Mouse (Mus musculus) heart, adult 2 months (tissue): ENCODE data around the gene Epas1. TPM values are rescaled to one million over a fixed set of nuclear protein-coding genes. Genes with fewer than 3 reads are reported as not detected.

Experiments
- DNase-seq, 2 experiments: peaks; one replicate each; pipeline ENCODE4 v3.0.0; 2021
- H3K27ac ChIP-seq: fragments of 200-600 bp; 2 replicates; pipeline ENCODE4 v1.8.1; 2022
- H3K27me3 ChIP-seq: fragments of 200-500 bp; 2 replicates; pipeline ENCODE4 v1.6.1; 2012; ENCODE audit warnings: mild to moderate bottlenecking, low read length, inconsistent platforms, mixed read lengths; ENCODE audit not compliant: control insufficient read depth, insufficient read depth
- H3K36me3 ChIP-seq: fragments of 200-500 bp; 2 replicates; pipeline ENCODE4 v1.6.1; 2012; ENCODE audit warnings: low read length, inconsistent platforms; ENCODE audit not compliant: control insufficient read depth, insufficient read depth
- H3K4me1 ChIP-seq: fragments of 200-500 bp; 2 replicates; pipeline ENCODE4 v1.6.1; 2011; ENCODE audit warnings: low read length; ENCODE audit not compliant: control insufficient read depth, insufficient read depth
- H3K4me3 ChIP-seq: fragments of 200-600 bp; 2 replicates; pipeline ENCODE4 v1.8.1; 2022
- H3K79me2 ChIP-seq: fragments of 200-500 bp; replicated peaks from 2 replicates; pipeline ENCODE4 v1.6.1; 2012; ENCODE audit warnings: mild to moderate bottlenecking, inconsistent platforms, low read length, moderate library complexity, mixed read lengths; ENCODE audit not compliant: control insufficient read depth, insufficient read depth
- H3K9ac ChIP-seq: fragments of 200-500 bp; 2 replicates; pipeline ENCODE4 v1.6.1; 2012; ENCODE audit warnings: low read depth, mild to moderate bottlenecking, control low read depth, inconsistent platforms, low read length, mixed read lengths
- CTCF ChIP-seq: fragments of 200-600 bp; IDR thresholded peaks from 2 replicates; pipeline ENCODE4 v1.8.1; 2022; ENCODE audit warnings: antibody characterized with exemption, mild to moderate bottlenecking, moderate library complexity
- EP300 ChIP-seq: fragments of 200-500 bp; IDR thresholded peaks from 2 replicates; pipeline ENCODE4 v1.6.1; 2011; ENCODE audit warnings: low read depth, low read length, control low read depth; ENCODE audit not compliant: insufficient read depth
- POLR2A ChIP-seq: fragments of 200-500 bp; IDR thresholded peaks from 2 replicates; pipeline ENCODE4 v1.6.1; 2011; ENCODE audit warnings: mild to moderate bottlenecking, low read depth, low read length, control low read depth; ENCODE audit not compliant: insufficient read depth
- WGBS: fragments of 180-500 bp; shearing (Covaris S2); methylation state at CpG from one replicate; pipeline ENCODE4 v1.1.7; 2018; 5-methylcytosine and 5-hydroxymethylcytosine counted together
- intact Hi-C: fragments of 180-260 bp; cut with DNase I; formaldehyde crosslinking; loops from one replicate; pipeline ENCODE4 v1.15.1; 2025
- polyA plus RNA-seq: library from polyadenylated mRNA; depleted of rRNA; stranded (reverse); fragments of >200 nt; gene quantifications from 2 replicates; pipeline ENCODE4 v1.2.3, GENCODE M21; 2012
- total RNA-seq, 2 experiments: library from RNA; stranded (reverse); gene quantifications; 2 replicates each; pipeline ENCODE4 v1.2.3; 2021

Gene Epas1
- total and polyA plus RNA-seq, 3 experiments: 119 to 277 (median 244) TPM

- Histone ChIP-seq H3K4me1 (peaks cover 1% of the 10 kb centered on the region; the same call in 1 of the 2 replicates), H3K4me3 (peak overlapping the region; percentile 11; the same call in 1 of the 2 replicates), H3K9ac (no peak overlapping the region), H3K79me2 (no peaks in the 10 kb centered on the region), H3K36me3 (no peaks in the 10 kb centered on the region), H3K27me3 (no peaks in the 10 kb centered on the region), H3K27ac (peak overlapping the region; percentile 70)
- DNase-seq: peak; percentile 30 to 48
- 39% methylated on average over 6 of the region's 6 CpGs for WGBS
- TF ChIP-seq EP300: no peak
- no peak for TF ChIP-seq POLR2A
- peak; percentile 16 for TF ChIP-seq CTCF
- intact Hi-C loops: loop anchor here (2.0 kb wide), 1 partner anchor 74 kb away; no protein-coding TSS in a partner anchor
Observed at GRCm38 (mm10) chr17:86744943-86745342, 8.6 kb upstream of the Epas1 start.

GRCm38 (mm10) chr17:86751373-86751871, 2.1 kb upstream of the Epas1 start:
- no peak overlapping the region for H3K4me3 ChIP-seq
- peaks cover 3% of the 10 kb centered on the region for H3K4me1 ChIP-seq
- WGBS: 94% methylated on average over 10 of the region's 10 CpGs
- no peak overlapping the region for H3K9ac ChIP-seq
- no peak overlapping the region for H3K27ac ChIP-seq
- no peak for DNase-seq
- H3K27me3 ChIP-seq: no peaks in the 10 kb centered on the region
- H3K79me2 ChIP-seq: no peaks in the 10 kb centered on the region; the same call in 1 of the 2 replicates
- H3K36me3 ChIP-seq: peaks cover under 1% of the 10 kb centered on the region; the same call in 1 of the 2 replicates
- intact Hi-C loops: loop anchor here (2.0 to 5.0 kb wide), 4 partner anchors 17 to 159 kb away; no protein-coding TSS in a partner anchor
- no peak for TF ChIP-seq POLR2A

GRCm38 (mm10) chr17:86753931-86754805, 668 bp downstream of the Epas1 start:
- peak overlapping the region; percentile 98 for H3K27ac ChIP-seq
- H3K4me3 ChIP-seq: peak overlapping the region; percentile 63
- H3K27me3 ChIP-seq: no peaks in the 10 kb centered on the region
- H3K4me1 ChIP-seq: peaks cover 4% of the 10 kb centered on the region
- intact Hi-C loops: loop anchor here (1.0 to 5.0 kb wide), 7 partner anchors 42 to 255 kb away; no protein-coding TSS in a partner anchor
- WGBS: under 1% methylated on average over 55 of the region's 55 CpGs
- TF ChIP-seq EP300: no peak; the same call in 1 of the 2 replicates
- no peak for TF ChIP-seq CTCF
- no peak; the same call in none of the 2 replicates for TF ChIP-seq POLR2A
- peaks cover 10% of the 10 kb centered on the region for H3K36me3 ChIP-seq
- peak overlapping the region; percentile 90 for H3K9ac ChIP-seq
- DNase-seq: peak; percentile 82 to 84
- H3K79me2 ChIP-seq: no peaks in the 10 kb centered on the region; the same call in 1 of the 2 replicates

- no peaks in the 10 kb centered on the region; the same call in 1 of the 2 replicates for H3K79me2 ChIP-seq
- peaks cover 14% of the 10 kb centered on the region for H3K36me3 ChIP-seq
- DNase-seq: peak; percentile 77 to 81
- H3K27me3 ChIP-seq: no peaks in the 10 kb centered on the region
- intact Hi-C loops: loop anchor here (2.0 to 5.0 kb wide), 4 partner anchors 43 to 256 kb away; no protein-coding TSS in a partner anchor
- TF ChIP-seq CTCF: no peak
- TF ChIP-seq EP300: no peak
- TF ChIP-seq POLR2A: no peak
- H3K4me3 ChIP-seq: peak overlapping the region; percentile 63
- peak overlapping the region; percentile 90 for H3K9ac ChIP-seq
- 2% methylated on average over 52 of the region's 52 CpGs for WGBS
- peaks cover 7% of the 10 kb centered on the region for H3K4me1 ChIP-seq
- peak overlapping the region; percentile 98 for H3K27ac ChIP-seq
Observed at GRCm38 (mm10) chr17:86754806-86755571, 1.5 kb downstream of the Epas1 start.

- H3K4me3 ChIP-seq: peak overlapping the region; percentile 63
- peak overlapping the region; percentile 98 for H3K27ac ChIP-seq
- peaks cover 19% of the 10 kb centered on the region for H3K36me3 ChIP-seq
- H3K79me2 ChIP-seq: peaks cover 2% of the 10 kb centered on the region; the same call in 1 of the 2 replicates
- peaks cover 9% of the 10 kb centered on the region for H3K4me1 ChIP-seq
- DNase-seq: peak; percentile 50 to 53
- TF ChIP-seq CTCF (no peak), EP300 (no peak), POLR2A (no peak)
- WGBS: 9% methylated on average over 11 of the region's 11 CpGs
- peak overlapping the region; percentile 90 for H3K9ac ChIP-seq
- no peaks in the 10 kb centered on the region for H3K27me3 ChIP-seq
- intact Hi-C loops: loop anchor here (1.0 to 2.0 kb wide), 2 partner anchors 14 to 257 kb away; no protein-coding TSS in a partner anchor
Observed at GRCm38 (mm10) chr17:86755581-86756195, 2.2 kb downstream of the Epas1 start.
